In the genomic region with DNA sequence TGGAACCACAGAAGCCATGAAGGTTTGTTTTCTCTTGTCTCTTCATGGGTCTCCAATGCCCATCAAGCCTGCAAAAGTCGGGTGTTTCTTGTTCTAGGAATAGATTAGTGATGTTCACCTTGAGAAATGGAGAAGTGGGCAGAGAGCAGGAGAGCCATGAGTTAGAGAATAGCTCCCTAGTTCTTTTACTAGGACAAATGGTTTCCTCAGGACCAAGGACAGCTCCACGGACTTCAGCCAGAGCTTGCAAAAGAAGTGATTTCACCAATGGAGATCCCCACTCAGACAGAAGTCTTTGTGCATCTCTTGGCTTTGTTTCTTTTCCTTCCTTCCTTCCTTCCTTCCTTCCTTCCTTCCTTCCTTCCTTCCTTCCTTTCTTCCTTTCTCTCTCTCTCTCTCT, we compare ENCODE assay signal across 9 mouse cellular contexts.
DNase-seq lines count a peak whose midpoint lies in the region; ATAC-seq and TF ChIP-seq lines count a peak whose summit lies in the region.
"Had no signal": no experiment of that assay in that cellular context is flagged by ENCODE, and none has a peak within 500 bp of the region (broad histone marks: within the 10 kb centered on the region; RNA-seq: fewer than 3 reads in every experiment).

No protein-coding gene starts in this region.

- no peak overlapping the region for H3K27ac ChIP-seq in forebrain, embryonic 11.5 days (ENCODE audit: low read depth, low read length)
- H3K27ac ChIP-seq in forebrain, embryonic 15.5 days (replicated peaks): no peak overlapping the region
- no peak overlapping the region for H3K27ac ChIP-seq in hindbrain, postnatal 0 days
- no peak overlapping the region for H3K27ac ChIP-seq in stomach, postnatal 0 days (replicated peaks)
- no peak overlapping the region for H3K27ac ChIP-seq in forebrain, embryonic 16.5 days (ENCODE audit: low read length)
- H3K27ac ChIP-seq: liver, embryonic 13.5 days had no signal

- H3K4me1 ChIP-seq in forebrain, embryonic 11.5 days (replicated peaks; ENCODE audit: control insufficient read depth, insufficient read depth, low read length): no peaks in the 10 kb centered on the region
- H3K4me1 ChIP-seq in forebrain, embryonic 15.5 days: no peaks in the 10 kb centered on the region
- 0 out of 2 replicates have a peak, but pooled peaks cover 3% of the 10 kb centered on the region for H3K4me1 ChIP-seq in hindbrain, postnatal 0 days (ENCODE audit: insufficient read depth, low read length)
- H3K4me1 ChIP-seq in stomach, postnatal 0 days (replicated peaks; ENCODE audit: control insufficient read depth, insufficient read depth): no peaks in the 10 kb centered on the region
- peaks cover 3% of the 10 kb centered on the region for H3K4me1 ChIP-seq in forebrain, embryonic 16.5 days (replicated peaks; ENCODE audit: control insufficient read depth, insufficient read depth, low read length)
- H3K4me1 ChIP-seq: liver, embryonic 13.5 days had no signal

- no peak overlapping the region for H3K4me2 ChIP-seq in forebrain, embryonic 11.5 days (ENCODE audit: low read depth, low read length, severe bottlenecking)
- H3K4me2 ChIP-seq in forebrain, embryonic 15.5 days (replicated peaks): no peak overlapping the region
- H3K4me2 ChIP-seq in hindbrain, postnatal 0 days (ENCODE audit: low read depth, low read length): no peak overlapping the region
- no peak overlapping the region for H3K4me2 ChIP-seq in stomach, postnatal 0 days (replicated peaks; ENCODE audit: low read depth)
- H3K4me2 ChIP-seq in forebrain, embryonic 16.5 days (ENCODE audit: low read length): no peak overlapping the region
- H3K4me2 ChIP-seq: liver, embryonic 13.5 days had no signal

- H3K4me3 ChIP-seq in forebrain, embryonic 11.5 days (ENCODE audit: low read depth, low read length): no peak overlapping the region
- no peak overlapping the region for H3K4me3 ChIP-seq in forebrain, embryonic 15.5 days
- no peak overlapping the region for H3K4me3 ChIP-seq in hindbrain, postnatal 0 days (ENCODE audit: low read length)
- H3K4me3 ChIP-seq in stomach, postnatal 0 days (ENCODE audit: low read depth, low read length): no peak overlapping the region
- H3K4me3 ChIP-seq in forebrain, embryonic 16.5 days (replicated peaks; ENCODE audit: low read length): no peak overlapping the region
- H3K4me3 ChIP-seq: liver, embryonic 13.5 days had no signal

- no peak overlapping the region for H3K9ac ChIP-seq in forebrain, embryonic 11.5 days (ENCODE audit: low read length)
- H3K9ac ChIP-seq in forebrain, embryonic 15.5 days (replicated peaks): no peak overlapping the region
- H3K9ac ChIP-seq in hindbrain, postnatal 0 days (replicated peaks; ENCODE audit: low read length): no peak overlapping the region
- no peak overlapping the region for H3K9ac ChIP-seq in stomach, postnatal 0 days (ENCODE audit: low read length)
- no peak overlapping the region for H3K9ac ChIP-seq in forebrain, embryonic 16.5 days (replicated peaks; ENCODE audit: low read depth, low read length)
- H3K9ac ChIP-seq: liver, embryonic 13.5 days had no signal

- no peak for TF ChIP-seq EP300 in stomach, postnatal 0 days (optimal IDR thresholded peaks at IDR 0.05)

- H3K9me3 ChIP-seq in forebrain, embryonic 11.5 days (ENCODE audit: control insufficient read depth, low read length): no peaks in the 10 kb centered on the region
- H3K9me3 ChIP-seq in forebrain, embryonic 15.5 days: no peaks in the 10 kb centered on the region
- no peaks in the 10 kb centered on the region for H3K9me3 ChIP-seq in hindbrain, postnatal 0 days (ENCODE audit: low read length)
- H3K9me3 ChIP-seq in stomach, postnatal 0 days (ENCODE audit: control insufficient read depth, low read length): no peaks in the 10 kb centered on the region
- H3K9me3 ChIP-seq in forebrain, embryonic 16.5 days (ENCODE audit: control insufficient read depth, low read length): no peaks in the 10 kb centered on the region
- H3K9me3 ChIP-seq: liver, embryonic 13.5 days had no signal

- WGBS in forebrain, embryonic 11.5 days: 13% methylated on average over 2 of the region's 2 CpGs
- WGBS in forebrain, embryonic 15.5 days: 8% methylated on average over 2 of the region's 2 CpGs
- 19% methylated on average over 2 of the region's 2 CpGs for WGBS in hindbrain, postnatal 0 days
- 7% methylated on average over 2 of the region's 2 CpGs for WGBS in stomach, postnatal 0 days
- WGBS in forebrain, embryonic 16.5 days: 13% methylated on average over 2 of the region's 2 CpGs

- no peaks in the 10 kb centered on the region; the same call in 1 of the 2 replicates for H3K27me3 ChIP-seq in forebrain, embryonic 11.5 days (ENCODE audit: control insufficient read depth, insufficient read depth, low read length)
- no peaks in the 10 kb centered on the region for H3K27me3 ChIP-seq in forebrain, embryonic 15.5 days
- H3K27me3 ChIP-seq in hindbrain, postnatal 0 days (ENCODE audit: insufficient read depth, low read length): no peaks in the 10 kb centered on the region
- no peaks in the 10 kb centered on the region for H3K27me3 ChIP-seq in stomach, postnatal 0 days (ENCODE audit: control insufficient read depth, insufficient read depth, low read length)
- H3K27me3 ChIP-seq in forebrain, embryonic 16.5 days (replicated peaks; ENCODE audit: control insufficient read depth, insufficient read depth, low read length): no peaks in the 10 kb centered on the region
- H3K27me3 ChIP-seq: liver, embryonic 13.5 days had no signal

- no peak for TF ChIP-seq CTCF in hindbrain, postnatal 0 days (IDR thresholded peaks at IDR 0.05; ENCODE audit: low read depth)
- TF ChIP-seq CTCF in stomach, postnatal 0 days (IDR thresholded peaks at IDR 0.05; ENCODE audit: low read depth): no peak

- DNase-seq in forebrain, embryonic 11.5 days (ENCODE audit: low spot score): peak; percentile 66
- peak; percentile 22 for DNase-seq in thymus, postnatal 0 days (ENCODE audit: low spot score)
- DNase-seq in thymus, postnatal 25 days: no peak
- peak; percentile 60 for DNase-seq in hindbrain, postnatal 0 days (ENCODE audit: low spot score)
- peak; percentile 36 for DNase-seq in stomach, postnatal 0 days (ENCODE audit: low spot score)
- DNase-seq: liver, embryonic 13.5 days had no signal

- ATAC-seq in forebrain, embryonic 11.5 days (replicated peaks; ENCODE audit: low FRiP score): no peak
- no peak for ATAC-seq in forebrain, embryonic 15.5 days (replicated peaks)
- ATAC-seq in hindbrain, postnatal 0 days: no peak
- no peak for ATAC-seq in stomach, postnatal 0 days (ENCODE audit: low FRiP score, low TSS enrichment)
- ATAC-seq in frontal cortex, adult (ENCODE audit: low TSS enrichment): no peak
- ATAC-seq in forebrain, embryonic 16.5 days: no peak

- no peaks in the 10 kb centered on the region for H3K36me3 ChIP-seq in forebrain, embryonic 11.5 days (ENCODE audit: control insufficient read depth, insufficient read depth, low read length)
- H3K36me3 ChIP-seq in forebrain, embryonic 15.5 days: no peaks in the 10 kb centered on the region
- H3K36me3 ChIP-seq in hindbrain, postnatal 0 days (ENCODE audit: insufficient read depth, low read length): no peaks in the 10 kb centered on the region
- no peaks in the 10 kb centered on the region for H3K36me3 ChIP-seq in stomach, postnatal 0 days (ENCODE audit: control insufficient read depth, insufficient read depth, low read length)
- no peaks in the 10 kb centered on the region for H3K36me3 ChIP-seq in forebrain, embryonic 16.5 days (ENCODE audit: control insufficient read depth, insufficient read depth)
- H3K36me3 ChIP-seq: liver, embryonic 13.5 days had no signal
